ENCODE assay signal across 8 mouse cellular contexts in the genomic region with DNA sequence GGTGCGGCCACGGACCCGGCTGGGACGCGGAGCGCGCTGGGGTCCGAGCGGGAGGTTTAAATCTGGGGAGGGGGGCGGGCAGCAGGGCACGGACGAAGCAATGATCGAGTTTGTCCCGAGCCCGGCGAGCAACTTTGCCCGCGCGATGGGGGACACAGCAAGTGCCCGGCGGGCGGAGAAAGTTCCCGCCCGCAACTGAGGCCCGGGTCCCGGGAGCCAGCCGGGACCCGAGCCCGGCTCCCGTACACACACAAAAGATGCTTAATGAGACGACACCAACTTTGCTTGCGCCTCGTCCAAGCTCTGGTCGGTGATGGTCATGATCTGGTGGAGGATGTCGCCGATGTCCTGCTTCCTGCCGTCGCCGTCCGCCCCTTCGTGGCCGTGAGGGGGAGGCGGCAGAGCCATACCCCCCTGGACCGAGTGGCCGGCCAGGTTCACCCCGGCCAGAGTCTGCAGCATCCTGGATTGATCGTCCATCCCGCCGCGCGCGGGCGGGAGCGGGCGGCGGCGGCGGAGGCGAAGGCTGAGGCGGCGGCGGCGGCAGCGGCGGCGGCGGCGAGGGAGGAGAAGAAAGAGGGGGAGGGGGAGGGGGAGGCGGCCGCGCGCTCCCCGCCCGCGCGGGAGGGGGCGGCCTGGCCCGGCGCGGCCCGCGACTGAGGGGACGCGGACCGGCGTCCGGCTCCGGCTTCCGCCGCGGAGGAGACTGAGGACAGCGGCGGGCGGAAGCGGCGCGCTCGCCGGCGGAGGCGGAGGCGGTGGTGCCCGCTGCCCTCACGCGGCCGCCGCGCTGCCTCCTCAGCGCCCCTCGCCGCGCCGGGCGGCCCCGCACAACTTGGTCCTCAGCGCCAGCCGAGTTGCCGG. TPM values are rescaled to one million over a fixed set of nuclear protein-coding genes. Genes with fewer than 3 reads are reported as not detected.
DNase-seq lines count a peak whose midpoint lies in the region; ATAC-seq and TF ChIP-seq lines count a peak whose summit lies in the region.

No protein-coding gene starts in this region.

- WGBS in forebrain, embryonic 16.5 days, result under 1% methylated on average over 67 of the region's 118 CpGs
- WGBS in hindbrain, embryonic 16.5 days, result under 1% methylated on average over 63 of the region's 118 CpGs
- under 1% methylated on average over 35 of the region's 118 CpGs for WGBS in limb, embryonic 14.5 days
- under 1% methylated on average over 93 of the region's 118 CpGs for WGBS in midbrain, embryonic 15.5 days

- H3K36me3 ChIP-seq in forebrain, embryonic 16.5 days (ENCODE audit: control insufficient read depth, insufficient read depth), result no peaks in the 10 kb centered on the region
- no peaks in the 10 kb centered on the region for H3K36me3 ChIP-seq in hindbrain, embryonic 16.5 days (ENCODE audit: control insufficient read depth, insufficient read depth, low read length)
- no peaks in the 10 kb centered on the region for H3K36me3 ChIP-seq in limb, embryonic 14.5 days (ENCODE audit: control insufficient read depth, insufficient read depth, low read length)
- H3K36me3 ChIP-seq in midbrain, embryonic 15.5 days (replicated peaks), result no peaks in the 10 kb centered on the region

- H3K9me3 ChIP-seq in forebrain, embryonic 16.5 days (ENCODE audit: control insufficient read depth, low read length), result no peaks in the 10 kb centered on the region
- no peaks in the 10 kb centered on the region for H3K9me3 ChIP-seq in hindbrain, embryonic 16.5 days (ENCODE audit: control insufficient read depth, low read length)
- no peaks in the 10 kb centered on the region for H3K9me3 ChIP-seq in limb, embryonic 14.5 days (ENCODE audit: control insufficient read depth, low read length)
- no peaks in the 10 kb centered on the region for H3K9me3 ChIP-seq in midbrain, embryonic 15.5 days

- peaks cover 2% of the 10 kb centered on the region; the same call in 1 of the 2 replicates for H3K27me3 ChIP-seq in forebrain, embryonic 16.5 days (replicated peaks; ENCODE audit: control insufficient read depth, insufficient read depth, low read length)
- no peaks in the 10 kb centered on the region for H3K27me3 ChIP-seq in hindbrain, embryonic 16.5 days (replicated peaks; ENCODE audit: control insufficient read depth, insufficient read depth, low read length)
- H3K27me3 ChIP-seq in limb, embryonic 14.5 days (ENCODE audit: control insufficient read depth, insufficient read depth, low read length), result peaks cover 4% of the 10 kb centered on the region; the same call in 1 of the 2 replicates
- no peaks in the 10 kb centered on the region for H3K27me3 ChIP-seq in midbrain, embryonic 15.5 days (replicated peaks)

- DNase-seq in frontal cortex, postnatal 10 days (ENCODE audit: low spot score in 2 of 2), result peak; percentile 14 to 44
- no peak for DNase-seq in frontal cortex, adult 2 months (ENCODE audit: extremely low spot score in 1 of 2, low spot score in 1 of 2)
- DNase-seq in limb, embryonic 14.5 days (ENCODE audit: low spot score), result peak; percentile 50
- DNase-seq in spleen, postnatal 10 days (ENCODE audit: low spot score in 2 of 2), result peak; percentile 69 to 70

- peak overlapping the region; percentile 81 for H3K9ac ChIP-seq in forebrain, embryonic 16.5 days (replicated peaks; ENCODE audit: low read depth, low read length)
- peak overlapping the region; percentile 92 for H3K9ac ChIP-seq in hindbrain, embryonic 16.5 days (ENCODE audit: low read depth, low read length)
- H3K9ac ChIP-seq in limb, embryonic 14.5 days (ENCODE audit: low read depth, low read length, severe bottlenecking), result peak overlapping the region; percentile 91
- H3K9ac ChIP-seq in midbrain, embryonic 15.5 days, result peak overlapping the region; percentile 81

- peak overlapping the region; percentile 57 for H3K4me2 ChIP-seq in forebrain, embryonic 16.5 days (ENCODE audit: low read length)
- peak overlapping the region; percentile 92 for H3K4me2 ChIP-seq in hindbrain, embryonic 16.5 days (ENCODE audit: low read length)
- H3K4me2 ChIP-seq in limb, embryonic 14.5 days (replicated peaks; ENCODE audit: low read depth, low read length, severe bottlenecking), result peak overlapping the region; percentile 89
- peak overlapping the region; percentile 93 for H3K4me2 ChIP-seq in midbrain, embryonic 15.5 days

- peak overlapping the region; percentile 86 for H3K27ac ChIP-seq in forebrain, embryonic 16.5 days (ENCODE audit: low read length)
- H3K27ac ChIP-seq in hindbrain, embryonic 16.5 days (ENCODE audit: low read depth, low read length), result peak overlapping the region; percentile 98
- H3K27ac ChIP-seq in limb, embryonic 14.5 days (replicated peaks; ENCODE audit: low read depth, low read length), result peak overlapping the region; percentile 93
- peak overlapping the region; percentile 92 for H3K27ac ChIP-seq in midbrain, embryonic 15.5 days

- no peak for TF ChIP-seq POLR2A in limb, embryonic 14.5 days (IDR thresholded peaks at IDR 0.05; ENCODE audit: borderline replicate concordance, extremely low read depth, insufficient read depth, insufficient read length)

- peak overlapping the region; percentile 79 for H3K4me3 ChIP-seq in forebrain, embryonic 16.5 days (replicated peaks; ENCODE audit: low read length)
- H3K4me3 ChIP-seq in hindbrain, embryonic 16.5 days (ENCODE audit: low read length), result peak overlapping the region; percentile 91
- H3K4me3 ChIP-seq in limb, embryonic 14.5 days (replicated peaks; ENCODE audit: low read length), result peak overlapping the region; percentile 87
- peak overlapping the region; percentile 63 for H3K4me3 ChIP-seq in midbrain, embryonic 15.5 days

- peak; percentile 12 for ATAC-seq in cerebellum, adult (ENCODE audit: insufficient number of reproducible peaks, low FRiP score, low TSS enrichment)
- peak; percentile 46 for ATAC-seq in forebrain, embryonic 16.5 days
- ATAC-seq in hindbrain, embryonic 16.5 days, result peak; percentile 23
- ATAC-seq in limb, embryonic 14.5 days (ENCODE audit: low FRiP score, low read depth), result peak; percentile 39; the same call in 1 of the 2 replicates
- peak; percentile 40 for ATAC-seq in midbrain, embryonic 15.5 days (replicated peaks)

- peaks cover 15% of the 10 kb centered on the region for H3K4me1 ChIP-seq in forebrain, embryonic 16.5 days (replicated peaks; ENCODE audit: control insufficient read depth, insufficient read depth, low read length)
- H3K4me1 ChIP-seq in hindbrain, embryonic 16.5 days (ENCODE audit: control insufficient read depth, insufficient read depth, low read depth, low read length), result no peaks in the 10 kb centered on the region; the same call in none of the 2 replicates
- H3K4me1 ChIP-seq in limb, embryonic 14.5 days (ENCODE audit: control insufficient read depth, insufficient read depth, low read length), result peaks cover 12% of the 10 kb centered on the region
- H3K4me1 ChIP-seq in midbrain, embryonic 15.5 days, result peaks cover 23% of the 10 kb centered on the region

RNA-seq across cellular contexts. Expression of gene Pbx3, which starts 1.3 kb away (rescaled TPM):
- 110 and 116 TPM in 2 replicates for polyA plus RNA-seq in frontal cortex, adult 2 months (2012; rRNA removed)
- polyA plus RNA-seq in forebrain, embryonic 16.5 days (2015; fragmentation: Nextera tagmentation; extraction: Ambion mirVana), result 48.1 and 71.1 TPM in 2 replicates
- polyA plus RNA-seq in hindbrain, embryonic 16.5 days (2015; fragmentation: Nextera tagmentation; extraction: Ambion mirVana), result 91.8 and 105 TPM in 2 replicates
- polyA plus RNA-seq in limb, embryonic 14.5 days (2012; rRNA removed), result 30.7 and 34.7 TPM in 2 replicates
- 25.0 and 26.7 TPM in 2 replicates for polyA plus RNA-seq in limb, embryonic 14.5 days (2014; fragmentation: Nextera tagmentation; extraction: Ambion mirVana)
- 102 and 106 TPM in 2 replicates for polyA plus RNA-seq in midbrain, embryonic 15.5 days (2015; fragmentation: Nextera tagmentation; extraction: Ambion mirVana)

RNA-seq across cellular contexts. Expression of gene Mapkap1, which starts 34.9 kb away (rescaled TPM):
- 54.8 and 58.1 TPM in 2 replicates for polyA plus RNA-seq in frontal cortex, adult 2 months (2012; rRNA removed)
- polyA plus RNA-seq in forebrain, embryonic 16.5 days (2015; fragmentation: Nextera tagmentation; extraction: Ambion mirVana), result 99.3 and 100 TPM in 2 replicates
- polyA plus RNA-seq in hindbrain, embryonic 16.5 days (2015; fragmentation: Nextera tagmentation; extraction: Ambion mirVana), result 85.5 and 94.3 TPM in 2 replicates
- polyA plus RNA-seq in limb, embryonic 14.5 days (2012; rRNA removed), result 61.1 and 66.1 TPM in 2 replicates
- 98.9 and 110 TPM in 2 replicates for polyA plus RNA-seq in limb, embryonic 14.5 days (2014; fragmentation: Nextera tagmentation; extraction: Ambion mirVana)
- polyA plus RNA-seq in midbrain, embryonic 15.5 days (2015; fragmentation: Nextera tagmentation; extraction: Ambion mirVana), result 97.8 and 100 TPM in 2 replicates

Comparison
In these comparisons a context has a peak if more than half of its experiments do, and no peak if none do; other contexts are left out.
1. DNase-seq: peak in frontal cortex, postnatal 10 days (2 of 2), limb, embryonic 14.5 days (single experiment) and spleen, postnatal 10 days (2 of 2); none in frontal cortex, adult 2 months (0 of 2).
2. Peak in every context shown above with its lines, with median percentiles within 50 percentile points of each other: ATAC-seq, H3K27ac ChIP-seq, H3K4me2 ChIP-seq, H3K4me3 ChIP-seq and H3K9ac ChIP-seq.